In genomic region chr5:139388694-139389675, GRCm38 (mm10) we compare ENCODE assay signal across 7 mouse cellular contexts. TPM values are rescaled to one million over a fixed set of nuclear protein-coding genes. Genes with fewer than 3 reads are reported as not detected.
DNase-seq lines count a peak whose midpoint lies in the region; ATAC-seq and TF ChIP-seq lines count a peak whose summit lies in the region.

No protein-coding gene starts in this region.

- no peak overlapping the region for H3K4me3 ChIP-seq in lung, embryonic 16.5 days (ENCODE audit: low read length)
- H3K4me3 ChIP-seq in lung, adult 2 months (replicated peaks; ENCODE audit: extremely low read depth, low read depth, low read length), result no peak overlapping the region
- no peak overlapping the region for H3K4me3 ChIP-seq in embryonic facial prominence, embryonic 15.5 days (replicated peaks)
- no peak overlapping the region for H3K4me3 ChIP-seq in hindbrain, embryonic 16.5 days (ENCODE audit: low read length)
- no peak overlapping the region for H3K4me3 ChIP-seq in macrophage (ENCODE audit: inconsistent target)

- no peaks in the 10 kb centered on the region for H3K9me3 ChIP-seq in lung, embryonic 16.5 days (ENCODE audit: control insufficient read depth, low read length)
- no peaks in the 10 kb centered on the region for H3K9me3 ChIP-seq in embryonic facial prominence, embryonic 15.5 days (replicated peaks)
- H3K9me3 ChIP-seq in hindbrain, embryonic 16.5 days (ENCODE audit: control insufficient read depth, low read length), result no peaks in the 10 kb centered on the region

- peaks cover 100% of the 10 kb centered on the region for H3K79me2 ChIP-seq in macrophage (ENCODE audit: inconsistent target)

- WGBS in lung, embryonic 16.5 days, result 60% methylated on average over 17 of the region's 17 CpGs
- 54% methylated on average over 17 of the region's 17 CpGs for WGBS in lung, adult 2 months
- WGBS in embryonic facial prominence, embryonic 15.5 days, result 63% methylated on average over 17 of the region's 17 CpGs
- WGBS in hindbrain, embryonic 16.5 days, result 63% methylated on average over 17 of the region's 17 CpGs
- 91% methylated on average over 17 of the region's 17 CpGs for WGBS in macrophage (ENCODE audit: missing documents)

- H3K4me1 ChIP-seq in lung, embryonic 16.5 days (replicated peaks; ENCODE audit: control insufficient read depth, insufficient read depth, low read length), result peaks cover 36% of the 10 kb centered on the region
- H3K4me1 ChIP-seq in lung, adult 2 months (ENCODE audit: control insufficient read depth, insufficient read depth, low read length), result peaks cover 65% of the 10 kb centered on the region
- peaks cover 45% of the 10 kb centered on the region for H3K4me1 ChIP-seq in embryonic facial prominence, embryonic 15.5 days
- peaks cover 27% of the 10 kb centered on the region for H3K4me1 ChIP-seq in hindbrain, embryonic 16.5 days (ENCODE audit: control insufficient read depth, insufficient read depth, low read depth, low read length)

- no peak overlapping the region for H3K4me2 ChIP-seq in lung, embryonic 16.5 days (ENCODE audit: low read depth, low read length)
- H3K4me2 ChIP-seq in embryonic facial prominence, embryonic 15.5 days (replicated peaks), result no peak overlapping the region
- H3K4me2 ChIP-seq in hindbrain, embryonic 16.5 days (ENCODE audit: low read length), result no peak overlapping the region

- no peak for TF ChIP-seq POLR2A in lung, adult 2 months (IDR thresholded peaks at IDR 0.05; ENCODE audit: borderline replicate concordance, extremely low read depth, low read depth, low read length)

- 0 out of 2 replicates have a peak overlapping the region, but pooled peaks have one; percentile 10 for H3K9ac ChIP-seq in lung, embryonic 16.5 days (ENCODE audit: low read length)
- H3K9ac ChIP-seq in embryonic facial prominence, embryonic 15.5 days, result no peak overlapping the region
- H3K9ac ChIP-seq in hindbrain, embryonic 16.5 days (ENCODE audit: low read depth, low read length), result no peak overlapping the region

- H3K27ac ChIP-seq in lung, embryonic 16.5 days (ENCODE audit: low read length), result peak overlapping the region; percentile 79
- H3K27ac ChIP-seq in embryonic facial prominence, embryonic 15.5 days (replicated peaks), result peak overlapping the region; percentile 83
- H3K27ac ChIP-seq in hindbrain, embryonic 16.5 days (ENCODE audit: low read depth, low read length), result peak overlapping the region; percentile 55
- H3K27ac ChIP-seq in macrophage, result peak overlapping the region; percentile 35

- TF ChIP-seq CTCF in lung, adult 2 months (IDR thresholded peaks at IDR 0.05; ENCODE audit: insufficient read depth, low read length), result no peak

- no peaks in the 10 kb centered on the region for H3K36me3 ChIP-seq in lung, embryonic 16.5 days (ENCODE audit: control insufficient read depth, insufficient read depth, low read length)
- no peaks in the 10 kb centered on the region; the same call in 1 of the 2 replicates for H3K36me3 ChIP-seq in embryonic facial prominence, embryonic 15.5 days
- H3K36me3 ChIP-seq in hindbrain, embryonic 16.5 days (ENCODE audit: control insufficient read depth, insufficient read depth, low read length), result no peaks in the 10 kb centered on the region
- H3K36me3 ChIP-seq in macrophage (ENCODE audit: inconsistent target), result peaks cover 65% of the 10 kb centered on the region

- ATAC-seq in lung, embryonic 16.5 days (ENCODE audit: low read depth), result no peak
- no peak for ATAC-seq in embryonic facial prominence, embryonic 15.5 days (ENCODE audit: insufficient number of reproducible peaks, low FRiP score, low TSS enrichment, low read depth)
- peak; percentile 77 for ATAC-seq in hindbrain, embryonic 16.5 days

- H3K27me3 ChIP-seq in lung, embryonic 16.5 days (ENCODE audit: control insufficient read depth, insufficient read depth, low read depth, low read length), result no peaks in the 10 kb centered on the region
- H3K27me3 ChIP-seq in embryonic facial prominence, embryonic 15.5 days, result no peaks in the 10 kb centered on the region
- no peaks in the 10 kb centered on the region for H3K27me3 ChIP-seq in hindbrain, embryonic 16.5 days (replicated peaks; ENCODE audit: control insufficient read depth, insufficient read depth, low read length)

- DNase-seq in lung, adult 2 months, result no peak
- DNase-seq in thymus, postnatal 10 days (ENCODE audit: low spot score in 2 of 2), result no peak
- DNase-seq in thymus, postnatal 25 days, result no peak

RNA-seq across cellular contexts. Expression of gene Gpr146, which starts 11.5 kb away (rescaled TPM):
- 6.6 and 8.6 TPM in 2 replicates for polyA plus RNA-seq in lung, embryonic 16.5 days (2015; fragmentation: Nextera tagmentation; extraction: Ambion mirVana)
- 75.7 and 93.4 TPM in 2 replicates for polyA plus RNA-seq in lung, adult 2 months (2012; rRNA removed)
- polyA plus RNA-seq in embryonic facial prominence, embryonic 15.5 days (2015; fragmentation: Nextera tagmentation; extraction: Ambion mirVana), result 2.9 and 3.4 TPM in 2 replicates
- polyA plus RNA-seq in hindbrain, embryonic 16.5 days (2015; fragmentation: Nextera tagmentation; extraction: Ambion mirVana), result 3.1 and 4.0 TPM in 2 replicates
- total RNA-seq in macrophage (2018; cell fraction: chromatin; rRNA removed), result 10 to 100 TPM in 10 of 26 experiments, 1 to 10 TPM in 13, under 1 TPM in 3; 0.91 to 39.6 (median 5.6) TPM
- 10 to 100 TPM in 20 of 26 experiments, 1 to 10 TPM in 6; 3.7 to 41.6 (median 20.4) TPM for total RNA-seq in macrophage (2018; cell fraction: cytosol; rRNA removed)
- 10 to 100 TPM in 19 of 26 experiments, 1 to 10 TPM in 7; 4.5 to 63.6 (median 13.4) TPM for total RNA-seq in macrophage (2018; cell fraction: nucleus; rRNA removed)
- polyA plus RNA-seq in macrophage (2018), result 14.0 to 34.3 TPM (median 20.6 TPM) in 3 replicates

RNA-seq across cellular contexts. Expression of gene C130050O18Rik, which starts 16.1 kb away (rescaled TPM):
- 1.3 and 1.7 TPM in 2 replicates for polyA plus RNA-seq in lung, embryonic 16.5 days (2015; fragmentation: Nextera tagmentation; extraction: Ambion mirVana)
- polyA plus RNA-seq in lung, adult 2 months (2012; rRNA removed), result 7.2 and 9.0 TPM in 2 replicates
- polyA plus RNA-seq in embryonic facial prominence, embryonic 15.5 days (2015; fragmentation: Nextera tagmentation; extraction: Ambion mirVana), result 4.2 and 4.6 TPM in 2 replicates
- polyA plus RNA-seq in hindbrain, embryonic 16.5 days (2015; fragmentation: Nextera tagmentation; extraction: Ambion mirVana), result 0.26 and 0.64 TPM in 2 replicates
- total RNA-seq in macrophage (2018; cell fraction: chromatin; rRNA removed), result 10 to 100 TPM in 4 of 26 experiments, 1 to 10 TPM in 16, under 1 TPM in 4, not detected in 2; 0.41 to 20.1 (median 4.7) TPM
- total RNA-seq in macrophage (2018; cell fraction: cytosol; rRNA removed), result 10 to 100 TPM in 5 of 26 experiments, 1 to 10 TPM in 21; 1.4 to 11.9 (median 5.5) TPM
- 10 to 100 TPM in 6 of 26 experiments, 1 to 10 TPM in 19, not detected in 1; 2.1 to 17.8 (median 7.3) TPM for total RNA-seq in macrophage (2018; cell fraction: nucleus; rRNA removed)
- 3.5 to 9.1 TPM (median 7.6 TPM) in 3 replicates for polyA plus RNA-seq in macrophage (2018)

RNA-seq across cellular contexts. Expression of gene Gper1, which starts 34.0 kb away (rescaled TPM):
- polyA plus RNA-seq in lung, embryonic 16.5 days (2015; fragmentation: Nextera tagmentation; extraction: Ambion mirVana), result 7.4 and 7.6 TPM in 2 replicates
- 2.7 and 3.3 TPM in 2 replicates for polyA plus RNA-seq in lung, adult 2 months (2012; rRNA removed)
- 3.8 and 4.2 TPM in 2 replicates for polyA plus RNA-seq in embryonic facial prominence, embryonic 15.5 days (2015; fragmentation: Nextera tagmentation; extraction: Ambion mirVana)
- polyA plus RNA-seq in hindbrain, embryonic 16.5 days (2015; fragmentation: Nextera tagmentation; extraction: Ambion mirVana), result 7.8 and 9.4 TPM in 2 replicates
- 1 to 10 TPM in 1 of 26 experiments, under 1 TPM in 1, not detected in 24; 0.33 to 1.3 TPM for total RNA-seq in macrophage (2018; cell fraction: chromatin; rRNA removed)
- total RNA-seq in macrophage (2018; cell fraction: cytosol; rRNA removed), result not detected
- not detected for total RNA-seq in macrophage (2018; cell fraction: nucleus; rRNA removed)
- polyA plus RNA-seq in macrophage (2018), result not detected in 3 replicates

RNA-seq across cellular contexts. Expression of gene Cyp2w1, which starts 36.6 kb away (rescaled TPM):
- 0.18 and 0.33 TPM in 2 replicates for polyA plus RNA-seq in lung, embryonic 16.5 days (2015; fragmentation: Nextera tagmentation; extraction: Ambion mirVana)
- 0.33 TPM in 1 of 2 replicates, not detected in the other for polyA plus RNA-seq in lung, adult 2 months (2012; rRNA removed)
- polyA plus RNA-seq in embryonic facial prominence, embryonic 15.5 days (2015; fragmentation: Nextera tagmentation; extraction: Ambion mirVana), result 24.0 and 32.3 TPM in 2 replicates
- not detected in 2 replicates for polyA plus RNA-seq in hindbrain, embryonic 16.5 days (2015; fragmentation: Nextera tagmentation; extraction: Ambion mirVana)
- not detected for total RNA-seq in macrophage (2018; cell fraction: chromatin; rRNA removed)
- total RNA-seq in macrophage (2018; cell fraction: cytosol; rRNA removed), result not detected
- total RNA-seq in macrophage (2018; cell fraction: nucleus; rRNA removed), result not detected
- polyA plus RNA-seq in macrophage (2018), result not detected in 3 replicates

RNA-seq across cellular contexts. Expression of gene Cox19, which starts 37.8 kb away (rescaled TPM):
- 79.8 and 94.4 TPM in 2 replicates for polyA plus RNA-seq in lung, embryonic 16.5 days (2015; fragmentation: Nextera tagmentation; extraction: Ambion mirVana)
- 51.7 and 61.9 TPM in 2 replicates for polyA plus RNA-seq in lung, adult 2 months (2012; rRNA removed)
- 97.5 and 100 TPM in 2 replicates for polyA plus RNA-seq in embryonic facial prominence, embryonic 15.5 days (2015; fragmentation: Nextera tagmentation; extraction: Ambion mirVana)
- 95.1 and 98.6 TPM in 2 replicates for polyA plus RNA-seq in hindbrain, embryonic 16.5 days (2015; fragmentation: Nextera tagmentation; extraction: Ambion mirVana)
- 10 to 100 TPM in 20 of 26 experiments, 1 to 10 TPM in 6; 5.3 to 32.5 (median 15.9) TPM for total RNA-seq in macrophage (2018; cell fraction: chromatin; rRNA removed)
- total RNA-seq in macrophage (2018; cell fraction: cytosol; rRNA removed), result 10 to 100 TPM; 11.3 to 25.9 (median 21.4) TPM
- 10 to 100 TPM in 16 of 26 experiments, 1 to 10 TPM in 10; 4.4 to 19.3 (median 11.4) TPM for total RNA-seq in macrophage (2018; cell fraction: nucleus; rRNA removed)
- polyA plus RNA-seq in macrophage (2018), result 15.7 to 21.8 TPM (median 18.8 TPM) in 3 replicates
